Mouse (Mus musculus) forebrain, postnatal 0 days (tissue): ENCODE data around the gene Fzr1. TPM values are rescaled to one million over a fixed set of nuclear protein-coding genes. Genes with fewer than 3 reads are reported as not detected.

Experiments used
- ATAC-seq: fragments of 200-750 bp; cut with Nextera tagmentation; 2 replicates; pipeline ENCODE4 v1.8.0; 2017; ENCODE audit warnings: mild to moderate bottlenecking, moderate library complexity
- DNase-seq: peaks from one replicate; pipeline ENCODE4 v3.0.0-alpha.2; 2015
- H3K27ac ChIP-seq: fragments of 300-500 bp; sonication (generic); 2 replicates; pipeline ENCODE4 v1.5.1; 2014; ENCODE audit warnings: low read depth, mild to moderate bottlenecking, antibody characterized with exemption, low read length, moderate library complexity, mixed read lengths
- H3K27me3 ChIP-seq: fragments of 300-500 bp; sonication (generic); 2 replicates; pipeline ENCODE4 v1.6.1; 2014; ENCODE audit warnings: mild to moderate bottlenecking, low read length, mixed read lengths; ENCODE audit not compliant: insufficient read depth
- H3K36me3 ChIP-seq: fragments of 300-500 bp; sonication (generic); 2 replicates; pipeline ENCODE4 v1.6.1; 2014; ENCODE audit warnings: mild to moderate bottlenecking, moderate library complexity; ENCODE audit not compliant: insufficient read depth
- H3K4me1 ChIP-seq: fragments of 300-500 bp; sonication (generic); 2 replicates; pipeline ENCODE4 v1.6.1; 2014; ENCODE audit warnings: antibody characterized with exemption; ENCODE audit not compliant: insufficient read depth
- H3K4me2 ChIP-seq: fragments of 300-500 bp; sonication (generic); 2 replicates; pipeline ENCODE4 v1.6.1; 2014; ENCODE audit warnings: low read depth, mild to moderate bottlenecking, moderate library complexity
- H3K4me3 ChIP-seq: fragments of 300-500 bp; sonication (generic); 2 replicates; pipeline ENCODE4 v1.5.1; 2014; ENCODE audit warnings: low read depth, low read length, mixed read lengths
- H3K9ac ChIP-seq: fragments of 300-500 bp; sonication (generic); 2 replicates; pipeline ENCODE4 v1.6.1; 2014; ENCODE audit warnings: mild to moderate bottlenecking
- H3K9me3 ChIP-seq: fragments of 300-500 bp; sonication (generic); 2 replicates; pipeline ENCODE4 v1.6.1; 2016; ENCODE audit warnings: low read length
- CTCF ChIP-seq: sonication (generic); IDR thresholded peaks from 2 replicates; pipeline ENCODE4 v1.5.1; 2016; ENCODE audit warnings: antibody characterized with exemption, control low read depth, low read depth
- WGBS: fragments of 180-500 bp; shearing (Covaris S2); extraction: QIAGEN DNeasy Blood & Tissue Kit; methylation state at CpG from one replicate; pipeline ENCODE4 v1.1.7; 2014; 5-methylcytosine and 5-hydroxymethylcytosine counted together
- polyA plus RNA-seq: library from polyadenylated mRNA; unstranded; fragments of >200 nt; fragmentation: Nextera tagmentation; extraction: Ambion mirVana; gene quantifications from 2 replicates; pipeline ENCODE4 v1.2.1, GENCODE M21; 2015
- total RNA-seq: library from RNA; depleted of rRNA; stranded (reverse); fragments of >200 nt; gene quantifications from 2 replicates; pipeline ENCODE4 v1.2.3, GENCODE M21; 2014

Gene Fzr1
- total and polyA plus RNA-seq, 2 experiments from 2014 or later, result 67.2 to 132 TPM

DNA sequence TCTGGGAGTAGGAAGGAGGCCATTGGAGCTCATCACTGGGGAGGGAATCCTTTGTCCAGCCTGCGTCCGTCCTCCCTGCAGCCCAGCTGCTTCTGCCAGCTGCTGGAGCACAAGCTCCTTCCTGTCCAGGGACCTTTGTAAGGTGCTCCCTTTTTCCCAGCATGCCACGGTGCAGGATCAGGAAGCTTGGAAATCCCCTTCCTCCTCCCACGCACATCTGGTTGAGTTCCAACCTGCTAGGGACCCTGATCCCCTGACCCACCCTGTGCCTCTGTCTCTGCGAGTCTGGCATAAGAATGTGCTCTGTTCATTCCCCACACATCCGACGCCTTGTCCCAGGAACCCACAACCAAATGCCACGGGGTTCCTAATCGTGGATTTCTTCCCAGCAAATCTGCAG lies 32.7 kb upstream of the Fzr1 start:
- Histone ChIP-seq H3K9me3 (no peaks in the 10 kb centered on the region), H3K4me1 (peaks cover 9% of the 10 kb centered on the region; the same call in 1 of the 2 replicates), H3K27me3 (no peaks in the 10 kb centered on the region), H3K36me3 (peaks cover 25% of the 10 kb centered on the region; the same call in 1 of the 2 replicates), H3K27ac (peak overlapping the region; percentile 70; the same call in 1 of the 2 replicates), H3K9ac (no peak overlapping the region), H3K4me3 (no peak overlapping the region), H3K4me2 (no peak overlapping the region)
- no peak for TF ChIP-seq CTCF
- DNase-seq (no peak), ATAC-seq (no peak)
- WGBS, result 69% methylated on average over 9 of the region's 9 CpGs

DNA sequence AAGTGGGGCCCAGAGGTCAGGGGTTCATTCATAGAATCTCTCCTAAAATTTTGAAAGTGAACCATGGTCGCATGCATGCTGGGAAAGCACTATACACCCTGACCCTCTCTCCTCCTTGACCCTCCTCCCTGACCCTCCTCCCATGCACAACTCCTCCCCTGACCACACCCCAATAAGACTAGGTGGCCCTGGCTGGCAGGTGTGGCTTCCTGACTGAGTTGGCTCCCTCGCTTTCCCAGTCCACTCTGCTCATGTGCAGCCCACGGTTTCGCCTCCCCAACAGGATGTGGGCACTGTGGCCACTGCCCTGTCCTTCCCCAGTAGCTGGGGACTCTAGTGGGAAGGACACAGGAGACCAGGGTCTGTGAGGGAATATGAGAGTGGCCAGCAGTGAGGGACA lies 32.0 kb upstream of the Fzr1 start:
- 78% methylated on average over 4 of the region's 4 CpGs for WGBS
- DNase-seq (no peak), ATAC-seq (no peak)
- no peaks in the 10 kb centered on the region for H3K27me3 ChIP-seq
- peak overlapping the region; percentile 4; the same call in 1 of the 2 replicates for H3K27ac ChIP-seq
- no peak overlapping the region for H3K9ac ChIP-seq
- no peak for TF ChIP-seq CTCF
- H3K4me1 ChIP-seq, result peaks cover 9% of the 10 kb centered on the region; the same call in 1 of the 2 replicates
- H3K4me2 ChIP-seq, result no peak overlapping the region
- no peaks in the 10 kb centered on the region for H3K9me3 ChIP-seq
- H3K36me3 ChIP-seq, result peaks cover 30% of the 10 kb centered on the region; the same call in 1 of the 2 replicates
- no peak overlapping the region for H3K4me3 ChIP-seq

DNA sequence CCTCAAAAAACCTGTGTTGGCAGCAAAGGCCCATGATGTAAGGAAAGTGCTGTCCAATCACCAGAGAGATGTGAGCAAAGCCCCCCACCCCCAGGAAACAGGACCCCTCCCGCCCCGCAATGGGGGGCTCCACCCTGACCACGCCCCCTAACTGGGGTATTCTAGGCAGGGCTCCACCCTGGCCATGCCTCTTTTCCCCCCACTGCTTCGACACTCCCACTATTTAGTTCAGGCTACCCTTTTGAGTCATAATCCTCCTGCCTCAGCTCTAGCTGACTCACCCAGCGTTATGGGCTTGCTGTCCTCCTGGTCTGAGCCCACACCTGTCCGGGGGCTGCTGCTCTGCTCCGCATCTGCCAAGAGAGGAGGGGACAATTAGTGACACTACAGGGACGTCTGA lies 31.0 kb upstream of the Fzr1 start:
- no peak overlapping the region for H3K27ac ChIP-seq
- no peaks in the 10 kb centered on the region for H3K9me3 ChIP-seq
- H3K4me1 ChIP-seq, result peaks cover 9% of the 10 kb centered on the region; the same call in 1 of the 2 replicates
- H3K27me3 ChIP-seq, result no peaks in the 10 kb centered on the region
- no peak for DNase-seq
- no peak overlapping the region for H3K9ac ChIP-seq
- no peak overlapping the region for H3K4me2 ChIP-seq
- no peak for ATAC-seq
- 22% methylated on average over 8 of the region's 8 CpGs for WGBS
- no peak for TF ChIP-seq CTCF
- peaks cover 30% of the 10 kb centered on the region; the same call in 1 of the 2 replicates for H3K36me3 ChIP-seq
- H3K4me3 ChIP-seq, result no peak overlapping the region

DNA sequence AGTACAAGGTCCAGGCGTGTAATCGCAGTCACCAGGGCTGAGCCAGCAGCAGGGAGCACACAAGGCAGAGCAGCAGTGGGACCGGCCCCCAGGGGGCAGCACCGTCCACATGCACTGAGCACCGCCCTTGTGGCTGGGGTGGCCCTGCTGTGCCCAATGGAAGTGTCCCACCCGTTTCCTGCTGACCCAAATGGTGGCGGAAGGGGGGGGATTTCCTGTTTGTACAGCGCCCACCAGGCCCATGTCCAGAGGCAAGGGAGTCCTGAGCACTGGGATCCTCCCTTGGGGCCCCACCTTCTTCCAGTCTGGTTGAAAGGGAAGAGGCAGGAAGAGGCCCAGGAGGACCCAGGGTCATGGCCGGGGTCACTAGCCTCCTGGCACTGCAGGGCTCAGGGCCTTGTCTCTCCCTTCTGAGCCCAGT lies 30.6 kb upstream of the Fzr1 start:
- peak; percentile 77 for TF ChIP-seq CTCF
- Histone ChIP-seq H3K27me3 (no peaks in the 10 kb centered on the region), H3K27ac (no peak overlapping the region), H3K4me2 (no peak overlapping the region), H3K36me3 (peaks cover 30% of the 10 kb centered on the region; the same call in 1 of the 2 replicates), H3K9me3 (no peaks in the 10 kb centered on the region), H3K4me1 (peaks cover 9% of the 10 kb centered on the region; the same call in 1 of the 2 replicates), H3K4me3 (no peak overlapping the region), H3K9ac (no peak overlapping the region)
- ATAC-seq, result peak; percentile 58
- 31% methylated on average over 9 of the region's 9 CpGs for WGBS
- DNase-seq, result no peak

DNA sequence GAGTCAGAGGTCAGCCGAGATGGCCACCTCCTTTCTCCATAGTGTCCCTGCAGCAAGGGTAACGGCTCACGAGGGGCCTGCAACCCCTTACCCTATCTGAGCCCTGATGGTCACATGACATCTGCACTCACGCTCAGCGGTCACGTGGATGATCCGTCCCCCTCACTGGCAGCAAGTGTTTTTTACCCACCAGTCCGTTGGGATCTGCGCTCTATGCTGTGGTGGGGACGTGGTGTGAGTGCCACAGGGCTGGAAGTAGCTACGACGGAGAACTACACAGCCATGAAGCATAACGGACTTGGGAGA lies 30.1 kb upstream of the Fzr1 start:
- H3K4me1 ChIP-seq, result peaks cover 9% of the 10 kb centered on the region; the same call in 1 of the 2 replicates
- ATAC-seq (no peak), DNase-seq (no peak)
- H3K4me3 ChIP-seq, result no peak overlapping the region
- no peaks in the 10 kb centered on the region for H3K27me3 ChIP-seq
- H3K4me2 ChIP-seq, result no peak overlapping the region
- no peak overlapping the region for H3K9ac ChIP-seq
- peaks cover 30% of the 10 kb centered on the region; the same call in 1 of the 2 replicates for H3K36me3 ChIP-seq
- no peak overlapping the region for H3K27ac ChIP-seq
- 61% methylated on average over 13 of the region's 13 CpGs for WGBS
- no peak for TF ChIP-seq CTCF
- H3K9me3 ChIP-seq, result no peaks in the 10 kb centered on the region

DNA sequence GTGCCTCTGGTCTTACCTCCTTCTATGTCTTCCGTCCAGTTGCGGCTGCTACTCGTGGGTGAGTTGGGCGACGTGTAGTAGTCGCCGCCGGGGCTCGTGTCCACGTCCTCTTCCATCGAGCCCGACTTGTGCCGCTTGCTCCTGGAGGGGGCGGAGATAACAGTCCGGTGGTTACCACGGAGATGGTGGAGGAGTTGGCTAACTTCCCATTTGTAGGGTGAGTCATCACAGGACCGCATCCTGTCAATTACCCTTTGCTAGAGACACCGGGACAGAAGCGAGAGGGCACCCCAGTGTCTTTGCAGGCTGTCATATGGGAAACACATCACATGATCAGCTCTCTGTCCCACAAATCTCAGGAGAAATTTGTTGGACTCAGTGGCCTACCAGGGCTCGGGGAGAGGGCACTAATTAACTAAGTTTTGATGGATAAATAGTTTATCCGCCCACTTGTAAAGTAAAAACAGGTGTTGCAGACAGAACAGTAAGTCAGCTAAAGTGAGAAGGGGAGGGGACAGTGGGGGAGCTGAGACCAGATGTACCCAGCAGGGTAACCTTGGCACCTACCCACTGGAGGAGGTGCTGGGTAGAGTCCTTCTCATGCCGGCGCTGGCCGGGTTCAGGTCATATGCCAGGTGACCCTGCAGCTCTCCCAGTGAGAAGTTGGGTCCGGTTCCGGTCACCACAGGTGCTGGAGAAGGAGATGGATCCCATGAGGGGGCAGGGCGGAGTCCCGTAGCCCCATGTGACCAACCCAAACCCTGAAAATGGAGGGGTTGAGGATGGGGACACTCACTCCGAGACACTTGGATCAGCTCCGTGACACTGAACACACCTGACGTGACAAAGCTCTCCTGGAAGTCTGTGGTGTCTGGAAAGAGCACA lies 29.5 kb upstream of the Fzr1 start:
- no peak overlapping the region for H3K27ac ChIP-seq
- peaks cover 9% of the 10 kb centered on the region; the same call in 1 of the 2 replicates for H3K4me1 ChIP-seq
- no peaks in the 10 kb centered on the region for H3K9me3 ChIP-seq
- peaks cover 30% of the 10 kb centered on the region; the same call in 1 of the 2 replicates for H3K36me3 ChIP-seq
- no peak overlapping the region for H3K9ac ChIP-seq
- ATAC-seq (no peak), DNase-seq (no peak)
- TF ChIP-seq CTCF, result no peak
- WGBS, result 35% methylated on average over 31 of the region's 31 CpGs
- H3K4me2 ChIP-seq, result peak overlapping the region; percentile 10; the same call in 1 of the 2 replicates
- H3K27me3 ChIP-seq, result no peaks in the 10 kb centered on the region
- H3K4me3 ChIP-seq, result no peak overlapping the region
